Mouse (Mus musculus): Measurements from ENCODE around the gene Stam2.

Stam2 gene

DNA sequence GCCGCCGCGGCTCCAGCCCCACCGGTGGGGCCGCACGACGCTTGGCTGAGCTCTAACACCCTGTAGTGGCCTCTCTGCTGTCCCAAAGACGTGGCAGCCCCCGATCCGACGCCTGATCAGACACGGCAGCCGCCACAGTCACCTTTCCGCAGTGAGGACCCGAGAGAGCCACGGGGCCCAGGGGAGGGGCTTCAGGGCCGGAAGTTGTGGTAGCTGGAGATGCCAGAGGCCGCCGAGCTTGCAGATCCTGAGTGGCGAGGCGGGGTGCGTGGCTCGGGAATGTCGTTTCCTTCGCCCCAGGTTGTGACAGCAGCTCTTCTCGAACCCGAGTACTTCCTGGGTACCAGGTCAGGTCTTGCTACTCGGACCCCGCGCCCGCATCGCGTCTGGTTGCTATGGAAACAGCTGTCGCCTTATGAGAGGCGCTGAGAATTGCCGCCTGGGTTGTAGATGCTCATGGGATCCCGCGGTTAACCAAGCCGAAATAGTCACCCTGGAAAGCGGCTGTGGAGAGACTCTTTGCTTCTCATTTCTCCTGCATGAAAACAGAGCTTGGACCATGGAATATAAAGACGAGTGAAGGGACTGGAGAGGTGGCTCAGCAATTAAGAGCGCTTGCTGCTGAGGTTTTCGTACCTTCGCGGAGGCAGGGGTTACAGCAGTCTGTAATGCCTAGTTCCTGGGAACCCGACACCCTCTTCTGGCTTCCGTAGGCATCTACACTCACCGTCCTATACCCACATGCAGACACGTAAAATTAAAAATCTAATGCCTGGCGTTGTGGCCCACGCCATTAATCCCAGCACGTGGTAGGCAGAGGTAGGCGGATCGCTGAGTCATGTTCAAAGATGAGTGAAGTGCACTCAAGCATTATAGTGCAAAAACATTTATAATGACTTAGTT, at the start of gene Stam2:
Stam2 (minus strand) TSS at position 26 of the 903 bp plus-strand sequence.
- in situ Hi-C loops (cut with MboI, MseI) = loop anchor here (5.0 kb wide), 1 partner anchor 430 kb away; no protein-coding TSS in a partner anchor

DNA sequence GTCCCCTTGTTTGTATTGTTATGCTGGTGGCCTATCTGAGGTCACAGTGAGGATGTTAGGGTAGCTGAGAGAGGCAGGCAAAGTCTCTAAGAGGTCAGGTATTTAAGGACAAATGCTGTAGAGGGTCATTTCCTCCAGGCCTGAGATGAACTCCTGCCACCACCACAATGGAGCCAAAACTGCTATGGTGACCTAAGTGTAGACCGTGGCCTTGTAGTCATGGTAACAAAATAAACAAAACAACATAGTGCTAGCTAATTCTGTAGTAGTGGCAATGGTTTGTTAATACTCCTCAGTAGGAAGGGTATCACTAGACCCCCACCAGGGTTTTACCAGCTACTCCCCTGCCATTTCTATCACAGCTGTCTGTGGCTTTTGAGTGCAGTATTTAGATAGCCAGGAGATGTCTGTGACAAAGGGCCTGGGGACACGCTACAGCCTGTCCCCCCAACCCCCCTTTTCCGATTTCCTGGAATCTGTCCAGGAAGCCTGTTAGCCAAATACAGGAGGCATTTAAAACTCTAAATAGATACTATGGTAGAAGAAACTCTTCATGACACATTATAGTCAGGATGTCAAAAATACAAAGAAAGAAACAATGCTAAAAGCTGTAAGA, 43.1 kb upstream of the Stam2 start:
- in situ Hi-C loops (cut with MboI, MseI) = no loop called here

DNA sequence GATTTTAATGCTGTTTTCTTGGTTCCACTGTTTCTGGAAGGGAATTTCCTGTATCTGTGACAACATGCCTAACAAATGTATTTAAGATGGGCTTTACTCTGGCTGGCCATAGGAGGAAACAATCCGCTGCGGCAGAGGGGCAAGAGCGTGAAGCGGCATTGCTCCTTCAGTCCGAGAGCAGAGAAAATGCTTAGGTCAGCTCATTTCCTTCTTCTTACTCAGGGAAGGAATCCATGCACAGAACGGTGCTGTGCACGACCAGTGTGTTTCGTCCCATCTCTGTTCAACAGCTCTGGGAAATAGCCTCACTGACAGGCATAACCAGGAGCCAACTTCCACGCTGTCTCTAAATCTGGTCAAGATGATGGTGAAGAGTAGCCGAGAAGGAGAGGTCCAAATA, 37.9 kb upstream of the Stam2 start:
- in situ Hi-C loops (cut with MboI, MseI) = no loop called here

DNA sequence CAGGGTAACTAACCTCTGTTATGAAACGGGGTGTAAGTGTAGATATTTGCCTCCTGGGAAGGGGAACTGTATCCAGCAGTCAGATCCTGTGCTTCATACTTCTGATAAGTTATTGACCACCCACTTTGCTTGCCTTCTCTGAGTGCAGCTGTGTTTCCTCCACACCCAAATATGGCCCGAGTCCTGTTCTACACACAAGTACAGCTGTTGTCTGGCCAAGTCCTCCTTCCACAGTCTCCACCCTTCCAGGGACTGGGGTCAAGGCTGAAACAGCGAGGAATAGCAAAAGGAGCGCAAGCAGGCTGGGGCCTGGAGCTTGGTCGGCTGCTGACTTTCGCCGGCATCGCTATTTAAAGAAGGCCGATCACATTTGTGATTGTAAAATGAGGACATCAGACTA, 37.3 kb upstream of the Stam2 start:
- in situ Hi-C loops (cut with MboI, MseI) = no loop called here

DNA sequence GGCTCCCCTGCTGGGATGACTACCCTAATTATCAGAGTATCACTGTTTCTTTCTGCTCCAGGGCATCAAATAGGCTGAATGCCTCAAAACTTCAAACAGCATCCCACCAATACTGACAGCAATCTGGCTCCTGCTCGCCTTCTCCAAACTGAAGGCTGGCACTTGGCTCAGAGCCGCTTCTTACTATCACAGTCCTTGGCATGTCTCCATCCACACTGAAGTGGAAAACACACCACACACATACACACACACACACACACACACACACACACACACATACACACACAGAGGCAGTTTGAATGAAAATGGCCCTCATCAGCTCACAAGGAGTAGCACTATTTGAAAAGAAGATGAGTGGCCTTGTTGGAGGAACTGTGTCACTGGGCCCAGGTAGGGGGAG, 35.8 kb upstream of the Stam2 start:
- in situ Hi-C loops (cut with MboI, MseI) = no loop called here

DNA sequence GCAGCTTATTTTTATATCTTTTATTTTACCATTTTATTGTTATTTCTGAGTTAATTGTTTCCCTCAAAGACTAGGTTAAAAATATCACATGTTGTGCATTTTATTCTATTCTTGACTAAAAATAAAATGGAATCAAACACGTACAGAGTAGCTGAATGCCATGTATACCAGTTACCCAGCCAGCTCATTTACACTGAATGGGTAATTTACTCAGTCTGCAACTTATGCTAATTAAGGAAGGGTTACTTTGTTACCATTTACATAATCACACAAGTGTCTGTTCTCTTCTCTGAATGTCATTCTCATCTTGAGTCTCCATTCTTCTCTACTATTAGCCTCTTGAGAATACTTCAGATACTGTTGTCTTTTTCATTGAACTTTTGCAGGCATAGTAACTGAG, 32.3 kb upstream of the Stam2 start:
- in situ Hi-C loops (cut with MboI, MseI) = no loop called here

DNA sequence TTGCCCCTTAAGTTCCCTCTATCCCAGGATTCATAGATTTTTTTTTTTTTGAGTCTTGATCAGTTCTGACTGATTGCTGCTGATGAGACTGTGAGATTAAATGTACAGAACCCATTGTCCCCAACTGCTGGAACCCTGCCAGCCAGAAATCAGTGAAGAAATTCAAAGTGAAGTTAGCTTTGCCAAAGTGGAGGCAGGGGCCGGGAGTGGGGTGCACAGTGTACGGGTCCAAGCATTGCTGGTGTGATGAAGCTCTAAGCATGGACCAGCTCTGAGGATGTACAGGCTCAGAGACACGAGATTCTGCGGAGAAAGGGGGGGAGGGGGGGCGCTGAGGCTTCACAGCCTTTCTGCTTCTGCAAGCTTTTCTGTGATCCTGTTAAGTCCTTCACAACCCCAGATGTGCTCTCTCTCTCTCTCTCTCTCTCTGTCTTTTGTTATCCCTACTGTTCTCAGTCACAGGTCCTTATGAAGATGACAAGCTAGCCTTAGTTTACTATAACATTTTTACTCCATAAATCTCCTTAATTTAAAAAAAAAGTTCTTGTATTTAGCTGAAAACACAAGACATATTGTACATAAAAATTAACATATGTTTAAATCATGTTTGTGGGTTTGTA, 30.8 kb upstream of the Stam2 start:
- in situ Hi-C loops (cut with MboI, MseI) = no loop called here

DNA sequence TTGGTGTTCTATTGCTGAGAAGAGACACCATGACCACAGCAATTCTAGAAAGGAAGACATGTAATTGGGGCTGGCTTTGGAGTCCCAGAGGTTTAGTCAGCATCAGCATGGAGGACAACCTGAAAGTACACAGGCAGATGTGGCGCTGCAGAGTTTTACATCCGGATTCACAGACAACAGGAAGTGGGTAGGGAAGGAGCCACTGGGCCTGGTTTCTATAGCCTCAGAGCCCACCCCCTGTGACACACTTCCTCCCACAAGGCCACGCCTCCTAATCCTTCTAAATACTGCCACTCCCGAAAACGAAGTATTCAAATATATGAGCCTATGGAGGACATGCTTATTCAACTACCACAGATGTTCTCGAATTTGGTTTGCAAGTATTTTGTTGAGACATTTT, 23.0 kb upstream of the Stam2 start:
- in situ Hi-C loops (cut with MboI, MseI) = loop anchor here (5.0 kb wide), 1 partner anchor 322 kb away; no protein-coding TSS in a partner anchor

DNA sequence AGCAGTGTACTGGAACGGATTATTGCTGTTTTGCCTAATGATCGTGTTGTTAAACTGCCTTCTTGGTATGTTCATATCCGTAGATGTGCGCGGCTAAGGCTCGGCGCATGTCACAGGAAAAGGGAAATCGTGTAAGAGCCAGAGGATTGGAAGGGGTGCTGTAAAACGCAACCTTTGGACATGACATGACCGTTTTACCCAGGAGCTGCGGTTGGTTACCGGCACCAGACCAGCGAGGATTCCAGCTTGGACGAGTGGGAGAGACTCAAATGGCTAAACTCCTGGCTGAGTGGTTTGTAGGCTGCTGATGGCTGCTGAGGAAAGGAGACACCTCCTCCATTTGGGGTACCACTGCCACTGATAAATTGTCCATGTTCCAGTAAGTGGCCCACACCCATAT, 21.8 kb upstream of the Stam2 start:
- in situ Hi-C loops (cut with MboI, MseI) = no loop called here

DNA sequence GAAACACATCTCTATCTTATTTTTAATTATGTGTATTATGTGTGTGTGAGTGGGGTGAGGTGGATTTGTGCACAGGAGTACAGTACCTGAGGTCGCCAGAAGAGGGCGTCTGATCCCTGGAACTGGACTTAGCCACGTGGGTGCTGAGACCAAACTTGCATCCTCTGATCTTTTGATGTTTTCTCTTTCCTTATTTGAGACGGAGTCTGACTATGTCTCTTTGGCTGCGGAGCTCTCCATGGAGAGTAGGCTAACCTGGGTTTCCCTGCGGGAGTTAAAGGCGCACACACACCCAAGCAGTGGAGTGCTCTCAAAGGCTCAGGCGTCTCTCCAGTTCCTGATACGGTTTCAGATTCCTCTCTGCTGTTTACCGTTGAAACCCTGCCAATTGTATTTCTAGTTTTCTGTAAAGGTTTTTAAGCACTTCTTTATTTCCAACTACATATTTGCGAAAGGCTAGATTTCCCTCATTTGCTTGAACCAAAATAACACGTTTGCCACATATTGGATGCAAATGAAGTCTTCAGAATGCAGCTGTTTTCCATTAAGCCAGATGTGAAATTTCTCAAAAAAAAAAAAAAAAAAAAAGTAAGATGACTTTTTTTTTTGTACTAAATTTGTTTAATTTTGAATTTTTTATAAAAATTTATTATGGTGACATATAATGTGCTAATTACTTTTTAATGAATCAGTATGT, 21.1 kb upstream of the Stam2 start:
- in situ Hi-C loops (cut with MboI, MseI) = no loop called here

DNA sequence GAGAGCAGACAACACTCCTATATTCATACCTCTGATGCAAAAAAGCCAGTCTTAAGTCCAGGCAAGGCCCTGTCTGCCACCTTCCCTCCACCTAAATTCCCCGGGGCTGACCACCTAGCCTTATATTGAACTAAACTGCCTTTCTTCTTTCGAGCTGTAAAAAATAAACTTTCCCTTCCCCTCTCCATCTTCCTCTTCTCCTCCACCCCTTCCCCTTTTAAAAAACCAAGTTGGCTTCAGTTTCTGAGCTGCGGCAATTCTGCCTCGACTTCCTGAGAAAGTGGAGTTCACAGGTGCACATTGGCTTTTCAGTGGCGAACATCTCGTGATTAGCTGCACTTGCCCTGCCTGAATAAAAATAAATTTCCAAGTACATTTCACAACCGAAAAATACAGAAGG, 20.4 kb upstream of the Stam2 start:
- in situ Hi-C loops (cut with MboI, MseI) = no loop called here

DNA sequence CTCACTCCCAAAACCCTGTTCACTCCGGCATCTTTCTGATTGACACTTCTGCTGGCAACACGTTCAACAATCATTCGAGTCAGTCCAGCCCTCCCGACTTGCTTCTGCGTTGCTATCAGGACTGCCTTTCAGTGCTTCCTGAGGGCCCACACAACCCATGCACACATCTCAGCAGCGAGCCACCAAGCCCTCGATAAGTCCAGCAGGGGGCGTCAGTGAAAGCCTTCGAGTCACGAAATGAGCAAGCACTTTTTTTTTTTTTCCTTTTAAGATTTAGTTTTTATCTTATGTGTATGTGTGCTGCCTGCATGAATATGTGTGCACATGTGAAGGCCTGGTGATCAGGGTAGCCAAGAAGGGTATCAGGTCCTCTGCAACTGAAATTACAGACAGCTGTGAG, 16.5 kb upstream of the Stam2 start:
- in situ Hi-C loops (cut with MboI, MseI) = no loop called here

DNA sequence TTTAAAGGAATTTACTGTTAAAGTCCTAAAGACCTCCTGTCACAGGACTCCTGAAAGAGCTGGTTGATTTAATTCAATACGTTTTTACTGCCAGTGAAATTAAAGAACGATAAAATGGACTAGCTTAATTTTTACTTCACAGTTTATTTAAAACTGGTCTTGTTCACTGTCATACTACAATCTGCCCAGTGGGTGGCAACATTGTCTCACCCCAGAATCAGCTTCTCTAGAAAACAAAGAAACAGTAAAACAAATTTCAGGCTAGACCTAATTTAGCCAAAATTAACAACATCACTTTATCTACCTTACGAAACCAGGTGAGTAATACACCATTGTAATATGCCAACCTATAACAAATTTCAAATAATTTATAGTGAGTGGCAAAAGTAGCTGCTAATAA, 14.6 kb upstream of the Stam2 start:
- in situ Hi-C loops (cut with MboI, MseI) = no loop called here

DNA sequence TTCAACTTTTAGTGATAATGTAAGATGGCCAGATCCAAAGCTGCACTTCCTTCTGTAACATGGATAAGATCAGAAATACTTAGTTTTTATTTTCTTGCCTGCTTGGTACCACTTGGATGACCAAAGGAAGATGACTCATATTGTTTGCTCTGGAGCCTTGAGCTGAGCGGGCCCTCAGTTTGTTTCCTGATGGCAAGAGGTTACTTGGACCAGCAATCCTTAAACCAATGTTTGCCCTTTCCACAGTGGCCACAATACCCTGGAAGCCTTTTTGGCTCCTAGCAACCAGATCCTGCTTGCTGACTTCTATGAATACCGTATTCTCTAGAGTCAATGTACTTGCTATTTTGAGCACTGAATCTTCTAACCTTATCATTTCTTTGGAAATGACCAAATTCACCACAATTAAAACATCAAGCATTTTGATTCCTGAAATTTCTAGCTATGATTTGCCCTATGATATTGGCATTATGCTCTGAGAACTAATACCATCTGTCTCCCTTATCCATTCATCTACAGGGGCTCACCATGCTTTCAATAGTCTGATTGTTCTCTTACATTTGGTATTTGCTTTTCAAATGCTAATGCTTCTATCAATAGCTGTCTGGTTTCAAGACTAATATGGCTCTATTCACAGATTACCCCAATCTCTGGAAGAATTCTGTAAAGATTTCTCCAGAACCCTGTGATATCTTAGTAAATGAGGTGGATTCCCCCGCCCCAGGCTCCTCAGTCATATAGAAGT, 11.7 kb upstream of the Stam2 start:
- in situ Hi-C loops (cut with MboI, MseI) = no loop called here

DNA sequence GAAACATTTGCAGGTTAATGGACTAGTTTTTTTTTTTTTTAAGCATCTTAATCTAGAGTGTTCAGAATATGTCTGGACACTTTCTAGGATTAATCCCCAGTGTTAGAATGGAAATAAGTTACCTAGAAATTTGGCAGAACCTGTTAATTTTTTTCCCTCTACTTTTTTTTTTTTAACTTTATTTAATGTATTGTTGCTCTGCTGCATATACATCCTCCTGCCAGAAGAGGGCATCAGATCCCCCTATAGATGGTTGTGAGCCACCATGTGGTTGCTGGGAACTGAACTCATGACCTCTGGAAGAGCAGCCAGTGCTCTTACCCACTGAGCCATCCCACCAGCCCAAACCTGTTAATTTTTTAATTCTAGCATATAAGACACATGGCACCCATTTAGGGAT, 2.0 kb upstream of the Stam2 start:
- in situ Hi-C loops (cut with MboI, MseI) = loop anchor here (5.0 kb wide), 1 partner anchor 432 kb away; no protein-coding TSS in a partner anchor

DNA sequence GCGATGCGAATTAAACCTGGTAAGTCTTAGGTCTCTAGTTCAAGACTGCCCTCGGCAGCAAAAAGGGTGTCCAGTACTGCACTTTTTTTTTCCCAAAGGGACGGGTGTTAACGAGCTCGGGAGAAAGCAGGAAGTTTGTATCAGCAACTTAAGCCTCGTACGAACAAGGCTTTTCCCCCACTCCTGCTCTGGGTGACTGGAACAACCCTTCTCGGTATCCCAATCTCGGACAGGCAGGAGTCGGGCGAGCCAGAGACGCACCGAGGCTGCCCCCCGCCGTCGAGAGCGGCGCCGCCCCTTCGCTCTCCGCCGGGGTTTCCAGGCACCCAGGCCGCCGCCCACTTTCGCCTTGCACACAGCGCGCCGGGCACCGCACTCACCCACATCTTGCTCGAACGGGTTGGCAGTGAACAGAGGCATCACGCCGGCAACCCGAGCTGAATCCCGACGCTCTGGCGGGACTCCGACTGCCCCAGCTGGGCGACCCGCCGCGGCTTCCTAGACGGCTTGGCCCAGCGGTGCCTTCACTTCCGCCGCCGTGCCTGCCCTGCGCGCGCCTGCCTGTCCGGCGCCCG, 313 bp downstream of the Stam2 start:
- in situ Hi-C loops (cut with MboI, MseI) = loop anchor here (5.0 kb wide), 1 partner anchor 429 kb away; no protein-coding TSS in a partner anchor

DNA sequence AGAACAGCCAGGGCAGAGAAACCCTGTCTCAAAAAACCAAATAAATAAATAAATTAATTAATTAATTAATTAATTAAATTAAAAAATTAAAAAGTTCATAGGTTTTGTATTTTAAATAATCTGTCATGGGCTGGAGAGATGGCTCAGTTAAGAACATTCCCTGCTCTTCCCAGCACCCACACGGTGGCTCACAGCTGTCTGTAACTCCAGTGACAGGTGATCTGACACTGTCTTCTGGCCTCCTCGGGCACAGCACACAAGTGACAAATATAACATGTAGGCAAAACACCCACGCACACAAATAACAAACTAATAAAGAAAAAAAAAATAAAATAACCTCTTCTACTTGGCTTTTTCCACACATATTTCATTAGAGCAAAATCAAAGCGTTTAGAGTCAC, 1.5 kb downstream of the Stam2 start:
- in situ Hi-C loops (cut with MboI, MseI) = loop anchor here (5.0 kb wide), 1 partner anchor 428 kb away; no protein-coding TSS in a partner anchor

DNA sequence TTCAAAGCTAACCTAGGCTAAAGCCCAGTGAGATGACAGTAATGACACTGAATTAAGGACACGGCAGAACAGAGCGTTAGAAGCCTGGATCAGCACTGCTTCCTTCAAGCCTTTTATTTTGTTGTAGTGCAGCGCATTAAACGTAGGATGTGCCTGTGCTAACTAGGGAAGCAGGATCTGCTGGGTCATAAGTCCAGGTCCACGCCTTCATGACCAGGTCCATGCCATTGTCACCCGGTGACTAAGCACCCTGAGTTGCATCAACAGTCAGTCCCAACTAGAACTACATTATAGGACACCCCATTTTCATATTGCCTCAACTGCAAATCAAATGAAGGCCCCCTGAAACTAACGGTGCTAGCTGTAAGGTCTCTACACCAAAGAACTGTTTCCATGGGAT, 7.6 kb downstream of the Stam2 start:
- in situ Hi-C loops (cut with MboI, MseI) = no loop called here

DNA sequence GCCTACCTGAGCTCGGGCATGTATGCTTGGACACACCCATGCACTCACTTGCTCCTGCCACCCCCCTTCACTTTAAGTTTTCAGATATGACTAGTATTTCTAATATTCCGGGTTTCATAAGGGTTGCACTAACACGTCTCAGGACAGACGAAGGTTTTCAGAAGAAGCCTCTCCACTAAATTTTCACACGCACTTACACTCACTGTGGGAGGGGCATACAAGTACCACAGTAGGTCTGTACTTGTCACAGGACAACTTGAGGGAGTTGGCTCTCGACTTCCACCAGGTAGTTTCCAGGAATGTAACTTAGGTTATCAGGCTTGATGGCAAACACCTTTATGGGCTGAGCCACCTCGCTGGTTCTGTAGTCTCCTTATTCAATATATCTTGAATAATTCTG, 8.4 kb downstream of the Stam2 start:
- in situ Hi-C loops (cut with MboI, MseI) = no loop called here

DNA sequence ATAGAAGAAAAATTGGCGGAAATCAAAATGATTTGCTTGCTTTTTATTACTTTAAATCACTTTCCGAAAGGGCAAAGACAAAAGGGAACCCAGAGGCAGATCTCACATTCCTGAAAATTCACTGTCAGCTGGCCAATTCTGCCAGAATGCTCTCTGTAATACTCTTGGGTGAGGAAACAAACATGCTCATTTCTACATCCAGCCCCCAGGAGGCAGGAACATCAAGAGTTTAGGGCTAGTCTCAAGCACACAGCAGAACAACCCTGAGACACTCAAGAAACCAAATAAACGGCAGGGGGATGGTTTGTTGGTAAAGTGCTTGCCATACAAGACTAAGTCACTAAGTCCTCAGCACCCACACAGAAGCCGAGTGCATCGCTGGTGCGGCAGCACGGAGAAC, 9.5 kb downstream of the Stam2 start:
- in situ Hi-C loops (cut with MboI, MseI) = no loop called here

DNA sequence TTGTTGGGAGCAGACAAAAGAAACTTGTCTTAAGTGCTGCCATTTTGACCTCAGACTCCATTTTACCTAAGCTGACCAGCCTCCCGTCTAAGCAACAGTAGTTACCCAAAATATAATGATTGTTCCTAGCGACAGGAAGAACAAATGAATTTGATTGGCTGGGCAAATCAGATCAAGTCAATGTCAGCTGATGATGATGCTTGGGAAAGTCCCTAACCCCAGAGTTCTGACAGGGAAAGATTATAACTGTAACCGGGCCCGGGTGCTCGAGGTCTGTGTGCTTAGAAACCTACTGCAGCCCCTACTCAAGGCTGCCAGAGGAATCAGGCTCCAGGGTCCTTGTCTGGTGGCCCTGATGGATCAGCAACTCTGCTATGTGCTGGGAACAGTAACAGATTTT, 10.1 kb downstream of the Stam2 start:
- in situ Hi-C loops (cut with MboI, MseI) = no loop called here
